Comparison of ENCODE assay signal across 10 mouse cellular contexts in the genomic region with DNA sequence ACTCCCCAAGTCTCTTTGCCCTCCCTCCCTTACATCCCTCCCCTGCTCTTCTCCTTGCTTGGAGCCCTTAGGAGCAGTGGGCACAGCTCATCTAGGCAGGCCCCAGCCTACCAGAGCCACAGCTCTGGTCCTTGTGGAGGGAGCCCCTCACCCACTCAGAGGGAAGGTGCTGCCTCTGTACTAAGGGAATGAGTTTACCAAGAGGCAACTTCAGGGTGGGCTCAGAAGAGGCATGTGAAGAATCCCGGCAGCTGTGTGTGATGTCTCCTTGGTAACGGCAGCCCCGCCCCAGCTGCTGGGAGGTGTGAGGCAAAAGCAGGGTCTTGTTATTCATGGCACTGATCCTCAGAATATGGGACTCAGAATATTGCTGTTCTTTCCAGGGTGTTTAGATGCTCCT.
A peak's percentile ranks its signal among the peaks of the same experiment; 100 is the strongest.
DNase-seq lines count a peak whose midpoint lies in the region; ATAC-seq and TF ChIP-seq lines count a peak whose summit lies in the region.
"Had no signal": no experiment of that assay in that cellular context is flagged by ENCODE, and none has a peak within 500 bp of the region (broad histone marks: within the 10 kb centered on the region; RNA-seq: fewer than 3 reads in every experiment).

No protein-coding gene starts in this region.

- no peak overlapping the region for H3K4me3 ChIP-seq in hindbrain, embryonic 10.5 days
- no peak overlapping the region for H3K4me3 ChIP-seq in hindbrain, embryonic 14.5 days (replicated peaks; ENCODE audit: low read length)
- no peak overlapping the region for H3K4me3 ChIP-seq in ES-E14 (ENCODE audit: insufficient read depth in 1 of 2, low read depth in 1 of 2, low read length in 2 of 2, poor library complexity in 1 of 2, severe bottlenecking in 1 of 2)
- no peak overlapping the region for H3K4me3 ChIP-seq in forebrain, embryonic 11.5 days (ENCODE audit: low read depth, low read length)
- no peak overlapping the region for H3K4me3 ChIP-seq in lung, postnatal 0 days (ENCODE audit: low read depth, low read length)
- H3K4me3 ChIP-seq: hindbrain, embryonic 12.5 days; megakaryocyte, embryonic 14.5 days had no signal

- no peak overlapping the region for H3K9ac ChIP-seq in hindbrain, embryonic 14.5 days
- H3K9ac ChIP-seq in ES-E14 (ENCODE audit: insufficient read depth, low read depth, low read length, poor library complexity, severe bottlenecking) = no peak overlapping the region
- no peak overlapping the region for H3K9ac ChIP-seq in forebrain, embryonic 11.5 days (ENCODE audit: low read length)
- no peak overlapping the region for H3K9ac ChIP-seq in lung, postnatal 0 days (replicated peaks; ENCODE audit: low read depth)
- H3K9ac ChIP-seq: hindbrain, embryonic 12.5 days had no signal

- H3K4me1 ChIP-seq in hindbrain, embryonic 10.5 days (replicated peaks) = peaks cover 33% of the 10 kb centered on the region
- H3K4me1 ChIP-seq in hindbrain, embryonic 14.5 days (replicated peaks; ENCODE audit: control insufficient read depth, insufficient read depth, low read length) = peaks cover 6% of the 10 kb centered on the region
- H3K4me1 ChIP-seq in ES-E14 (ENCODE audit: control insufficient read depth in 2 of 2, insufficient read depth in 2 of 2, low read length in 2 of 2, poor library complexity in 1 of 2) = peaks cover 0 to 6% of the 10 kb centered on the region in 2 experiments; a peak in 1 of 4 replicates
- peaks cover 2% of the 10 kb centered on the region; the same call in 1 of the 2 replicates for H3K4me1 ChIP-seq in forebrain, embryonic 11.5 days (replicated peaks; ENCODE audit: control insufficient read depth, insufficient read depth, low read length)
- no peaks in the 10 kb centered on the region for H3K4me1 ChIP-seq in lung, postnatal 0 days (ENCODE audit: insufficient read depth, low read depth, low read length)
- H3K4me1 ChIP-seq: megakaryocyte, embryonic 14.5 days had no signal

- peaks cover 22% of the 10 kb centered on the region for H3K36me3 ChIP-seq in hindbrain, embryonic 10.5 days
- H3K36me3 ChIP-seq in hindbrain, embryonic 14.5 days (replicated peaks; ENCODE audit: control insufficient read depth, insufficient read depth) = peaks cover 3% of the 10 kb centered on the region; the same call in 1 of the 2 replicates
- no peaks in the 10 kb centered on the region for H3K36me3 ChIP-seq in ES-E14 (ENCODE audit: control insufficient read depth, insufficient read depth, low read length, poor library complexity, severe bottlenecking)
- H3K36me3 ChIP-seq in forebrain, embryonic 11.5 days (ENCODE audit: control insufficient read depth, insufficient read depth, low read length) = no peaks in the 10 kb centered on the region
- H3K36me3 ChIP-seq in lung, postnatal 0 days (ENCODE audit: insufficient read depth, low read length) = peaks cover 6% of the 10 kb centered on the region; the same call in 1 of the 2 replicates

- no peak overlapping the region for H3K4me2 ChIP-seq in hindbrain, embryonic 14.5 days (replicated peaks)
- no peak overlapping the region for H3K4me2 ChIP-seq in forebrain, embryonic 11.5 days (ENCODE audit: low read depth, low read length, severe bottlenecking)
- no peak overlapping the region for H3K4me2 ChIP-seq in lung, postnatal 0 days (replicated peaks; ENCODE audit: low read depth, low read length)
- H3K4me2 ChIP-seq: hindbrain, embryonic 12.5 days had no signal

- peak; percentile 72 for DNase-seq in hindbrain, embryonic 10.5 days (ENCODE audit: low spot score)
- DNase-seq in hindbrain, embryonic 14.5 days (ENCODE audit: low spot score) = no peak
- peak; percentile 35 for DNase-seq in ES-E14 (ENCODE audit: low read depth, low spot score)
- peak; percentile 75 for DNase-seq in forebrain, embryonic 11.5 days (ENCODE audit: low spot score)
- DNase-seq in lung, postnatal 0 days (ENCODE audit: low spot score) = peak; percentile 21
- no peak for DNase-seq in adrenal gland, adult 8-10 months
- no peak for DNase-seq in urinary bladder, postnatal 36 days (ENCODE audit: low spot score in 2 of 2)
- no peak for DNase-seq in thymus, postnatal 10 days (ENCODE audit: low spot score in 2 of 2)

- no peak for TF ChIP-seq EP300 in lung, postnatal 0 days (IDR thresholded peaks at IDR 0.05)

- ATAC-seq in hindbrain, embryonic 14.5 days (ENCODE audit: low FRiP score) = no peak
- no peak for ATAC-seq in forebrain, embryonic 11.5 days (replicated peaks; ENCODE audit: low FRiP score)
- no peak for ATAC-seq in lung, postnatal 0 days

- in situ Hi-C loops in ES-E14 (cut with MboI; ENCODE audit: low sequenced_read_pairs in 2 of 2, unreplicated experiment in 2 of 2) = loop anchor here in 1 of 2 experiments (25.0 kb wide), 1 partner anchor 173 kb away; a partner anchor contains a TSS

- no peaks in the 10 kb centered on the region for H3K27me3 ChIP-seq in hindbrain, embryonic 10.5 days (ENCODE audit: insufficient read depth, poor library complexity, severe bottlenecking)
- H3K27me3 ChIP-seq in hindbrain, embryonic 14.5 days (ENCODE audit: control insufficient read depth, insufficient read depth, low read length) = no peaks in the 10 kb centered on the region
- H3K27me3 ChIP-seq in forebrain, embryonic 11.5 days (ENCODE audit: control insufficient read depth, insufficient read depth, low read length) = no peaks in the 10 kb centered on the region; the same call in 1 of the 2 replicates
- H3K27me3 ChIP-seq in lung, postnatal 0 days (replicated peaks; ENCODE audit: insufficient read depth, low read length) = no peaks in the 10 kb centered on the region
- H3K27me3 ChIP-seq: hindbrain, embryonic 12.5 days had no signal

- no peak overlapping the region for H3K27ac ChIP-seq in hindbrain, embryonic 10.5 days
- H3K27ac ChIP-seq in hindbrain, embryonic 14.5 days = no peak overlapping the region
- H3K27ac ChIP-seq in ES-E14 (ENCODE audit: insufficient read depth, low read depth, low read length, poor library complexity, severe bottlenecking) = no peak overlapping the region
- no peak overlapping the region for H3K27ac ChIP-seq in forebrain, embryonic 11.5 days (ENCODE audit: low read depth, low read length)
- H3K27ac ChIP-seq in lung, postnatal 0 days (ENCODE audit: low read length) = no peak overlapping the region
- H3K27ac ChIP-seq: hindbrain, embryonic 12.5 days had no signal

- no peaks in the 10 kb centered on the region for H3K9me3 ChIP-seq in hindbrain, embryonic 10.5 days
- H3K9me3 ChIP-seq in hindbrain, embryonic 14.5 days (ENCODE audit: control insufficient read depth, low read length) = no peaks in the 10 kb centered on the region
- no peaks in the 10 kb centered on the region for H3K9me3 ChIP-seq in ES-E14 (ENCODE audit: control insufficient read depth, insufficient read depth, low read depth, low read length)
- no peaks in the 10 kb centered on the region for H3K9me3 ChIP-seq in forebrain, embryonic 11.5 days (ENCODE audit: control insufficient read depth, low read length)
- H3K9me3 ChIP-seq in lung, postnatal 0 days (ENCODE audit: low read length) = no peaks in the 10 kb centered on the region
- H3K9me3 ChIP-seq: hindbrain, embryonic 12.5 days had no signal

- WGBS in hindbrain, embryonic 10.5 days = 12% methylated on average over 3 of the region's 3 CpGs
- 10% methylated on average over 3 of the region's 3 CpGs for WGBS in hindbrain, embryonic 14.5 days
- 18% methylated on average over 3 of the region's 3 CpGs for WGBS in forebrain, embryonic 11.5 days
- 30% methylated on average over 3 of the region's 3 CpGs for WGBS in lung, postnatal 0 days

- TF ChIP-seq CTCF in lung, postnatal 0 days (IDR thresholded peaks at IDR 0.05) = no peak

TF ChIP-seq in ES-E14, 5 proteins besides CTCF, POLR2A, EP300 and RAD21:
- no peak for TF ChIP-seq HCFC1 (IDR thresholded peaks at IDR 0.05; ENCODE audit: borderline replicate concordance, insufficient read depth, low read length)
- TF ChIP-seq MAFK (IDR thresholded peaks at IDR 0.05; ENCODE audit: insufficient read depth, low read depth, low read length) = no peak
- TF ChIP-seq ZNF384 (IDR thresholded peaks at IDR 0.05; ENCODE audit: low read depth, low read length) = no peak
- no peak for TF ChIP-seq CHD2 (IDR thresholded peaks at IDR 0.05; ENCODE audit: low read depth, low read length)
- TF ChIP-seq ZC3H11A (IDR thresholded peaks at IDR 0.05; ENCODE audit: borderline replicate concordance, low read depth, low read length) = no peak

Comparison
In these comparisons a context has a peak if more than half of its experiments do, and no peak if none do; other contexts are left out.
1. DNase-seq: peak in hindbrain, embryonic 10.5 days (single experiment), ES-E14 (single experiment), forebrain, embryonic 11.5 days (single experiment) and lung, postnatal 0 days (single experiment); none in hindbrain, embryonic 14.5 days (single experiment), adrenal gland, adult 8-10 months (single experiment), urinary bladder, postnatal 36 days (0 of 2) and thymus, postnatal 10 days (0 of 2).